Mouse (Mus musculus) hindbrain, embryonic 15.5 days (tissue): ENCODE measurements around the gene Fam163b. TPM values are rescaled to one million over a fixed set of nuclear protein-coding genes. Genes with fewer than 3 reads are reported as not detected.

Experiments
- ATAC-seq: fragments of 200-750 bp; cut with Nextera tagmentation; 2 replicates; pipeline ENCODE4 v1.8.0; 2017; ENCODE audit warnings: low read depth, moderate number of reproducible peaks, moderate TSS enrichment; ENCODE audit not compliant: low FRiP score
- H3K27ac ChIP-seq: fragments of 300-500 bp; sonication (generic); replicated peaks from 2 replicates; pipeline ENCODE4 v1.5.1; 2015; ENCODE audit warnings: mild to moderate bottlenecking, inconsistent platforms
- H3K27me3 ChIP-seq: fragments of 300-500 bp; sonication (generic); 2 replicates; pipeline ENCODE4 v1.6.1; 2015; ENCODE audit warnings: control low read depth, inconsistent platforms
- H3K36me3 ChIP-seq: fragments of 300-500 bp; sonication (generic); 2 replicates; pipeline ENCODE4 v1.6.1; 2015; ENCODE audit warnings: control low read depth, inconsistent platforms
- H3K4me1 ChIP-seq: fragments of 300-500 bp; sonication (generic); replicated peaks from 2 replicates; pipeline ENCODE4 v1.6.1; 2015; ENCODE audit warnings: control low read depth, inconsistent platforms
- H3K4me2 ChIP-seq: fragments of 300-500 bp; sonication (generic); 2 replicates; pipeline ENCODE4 v1.6.1; 2015; ENCODE audit warnings: moderate library complexity, mild to moderate bottlenecking, inconsistent platforms
- H3K4me3 ChIP-seq: fragments of 300-500 bp; sonication (generic); 2 replicates; pipeline ENCODE4 v1.5.1; 2015; ENCODE audit warnings: mild to moderate bottlenecking, inconsistent platforms
- H3K9ac ChIP-seq: fragments of 300-500 bp; sonication (generic); 2 replicates; pipeline ENCODE4 v1.6.1; 2015; ENCODE audit warnings: inconsistent platforms
- H3K9me3 ChIP-seq: fragments of 300-500 bp; sonication (generic); 2 replicates; pipeline ENCODE4 v1.6.1; 2016; ENCODE audit warnings: control low read depth, inconsistent platforms
- WGBS: fragments of 180-500 bp; shearing (Covaris S2); methylation state at CpG from one replicate; pipeline ENCODE4 v1.1.7; 2015; 5-methylcytosine and 5-hydroxymethylcytosine counted together
- polyA plus RNA-seq: library from polyadenylated mRNA; unstranded; fragments of >200 nt; fragmentation: Nextera tagmentation; extraction: Ambion mirVana; gene quantifications from 2 replicates; pipeline ENCODE4 v1.2.1, GENCODE M21; 2015

The Fam163b gene
- polyA plus RNA-seq, 1 experiment from 2014 or later = 9.6 TPM

GRCm38 (mm10) chr2:27067124-27067523, 75.2 kb downstream of the Fam163b start:
- H3K27me3 ChIP-seq = no peaks in the 10 kb centered on the region
- H3K36me3 ChIP-seq = no peaks in the 10 kb centered on the region
- H3K27ac ChIP-seq = no peak overlapping the region
- ATAC-seq = no peak
- H3K4me2 ChIP-seq = no peak overlapping the region
- no peak overlapping the region for H3K4me3 ChIP-seq
- 73% methylated on average over 2 of the region's 2 CpGs for WGBS
- H3K9me3 ChIP-seq = no peaks in the 10 kb centered on the region
- H3K4me1 ChIP-seq = peaks cover 16% of the 10 kb centered on the region
- no peak overlapping the region for H3K9ac ChIP-seq

Other genes with a start within 250 kb of the Fam163b start
- 28.9 and 31.2 TPM in 2 replicates for gene Surf6, start 239.6 kb downstream of the Fam163b start, polyA plus RNA-seq
- 126 TPM in 2 replicates for gene Med22, start 231.8 kb downstream of the Fam163b start, polyA plus RNA-seq
- 390 and 399 TPM in 2 replicates for gene Rpl7a, start 231.7 kb downstream of the Fam163b start, polyA plus RNA-seq
- 56.9 and 57.2 TPM in 2 replicates for gene Surf2, start 226.1 kb downstream of the Fam163b start, polyA plus RNA-seq
- 84.8 and 87.1 TPM in 2 replicates for gene Surf1, start 226.0 kb downstream of the Fam163b start, polyA plus RNA-seq
- 111 and 114 TPM in 2 replicates for gene Surf4, start 208.6 kb downstream of the Fam163b start, polyA plus RNA-seq
- gene Stkld1, start 208.4 kb downstream of the Fam163b start, polyA plus RNA-seq = 0.12 TPM in 1 of 2 replicates, not detected in the other
- 37.9 and 39.3 TPM in 2 replicates for gene Rexo4, start 178.1 kb downstream of the Fam163b start, polyA plus RNA-seq
- gene Adamts13, start 169.1 kb downstream of the Fam163b start, polyA plus RNA-seq = not detected in 2 replicates
- gene Cacfd1, start 132.6 kb downstream of the Fam163b start, polyA plus RNA-seq = 103 and 105 TPM in 2 replicates
- gene Slc2a6, start 114.5 kb downstream of the Fam163b start, polyA plus RNA-seq = 13.8 and 14.1 TPM in 2 replicates
- 0.22 and 0.35 TPM in 2 replicates for gene Mymk, start 70.3 kb downstream of the Fam163b start, polyA plus RNA-seq
- 8.0 and 10.4 TPM in 2 replicates for gene Adamtsl2, start 63.1 kb downstream of the Fam163b start, polyA plus RNA-seq
- 5.3 and 7.7 TPM in 2 replicates for gene Dbh, start 22.7 kb upstream of the Fam163b start, polyA plus RNA-seq
- 7.5 and 8.6 TPM in 2 replicates for gene Sardh, start 105.8 kb upstream of the Fam163b start, polyA plus RNA-seq